Mouse (Mus musculus): Measurements from ENCODE around the gene Tnp1.

The Tnp1 gene

DNA sequence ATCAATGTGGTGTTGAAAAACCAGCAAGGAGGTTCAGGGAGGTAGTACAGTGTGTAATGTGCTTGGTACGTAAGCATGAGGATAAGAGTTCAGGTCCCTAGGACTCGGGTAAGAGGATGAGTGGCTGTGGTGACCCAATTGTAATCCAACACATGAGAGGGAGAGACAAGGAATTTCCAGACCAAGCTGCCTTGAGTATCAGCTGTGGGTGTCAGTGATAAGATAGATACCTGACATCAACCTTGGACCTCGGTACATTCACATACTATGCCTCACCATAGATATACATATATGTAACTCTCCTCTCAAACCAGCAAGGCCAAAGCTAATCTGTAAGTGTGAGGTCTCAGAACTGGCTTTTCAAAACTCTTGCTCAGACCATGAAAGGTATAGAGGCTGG lies 10.4 kb upstream of the Tnp1 start:
- no peak for DNase-seq (ENCODE audit: extremely low spot score, low read depth, low spot score)

DNA sequence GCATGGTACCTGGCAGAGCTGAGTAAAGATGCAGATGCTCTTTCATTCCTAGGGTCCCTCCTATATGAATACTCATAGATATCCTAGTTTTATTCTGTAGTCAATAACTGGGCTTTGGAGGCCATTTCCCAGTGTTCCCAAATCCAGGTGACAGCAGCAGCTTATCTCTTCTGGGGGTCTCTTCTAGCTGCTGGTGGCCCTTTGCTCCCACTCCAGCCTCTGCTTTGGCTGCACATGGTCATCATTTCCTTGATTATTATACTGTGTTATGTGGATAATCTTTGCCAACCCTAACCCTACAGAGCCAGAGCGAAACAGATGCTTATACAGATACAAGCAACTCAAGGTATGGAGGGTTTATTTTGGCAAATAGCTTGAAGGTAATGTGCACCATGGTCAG lies 8.9 kb downstream of the Tnp1 start:
- no peak for DNase-seq (ENCODE audit: extremely low spot score, low read depth, low spot score)

DNA sequence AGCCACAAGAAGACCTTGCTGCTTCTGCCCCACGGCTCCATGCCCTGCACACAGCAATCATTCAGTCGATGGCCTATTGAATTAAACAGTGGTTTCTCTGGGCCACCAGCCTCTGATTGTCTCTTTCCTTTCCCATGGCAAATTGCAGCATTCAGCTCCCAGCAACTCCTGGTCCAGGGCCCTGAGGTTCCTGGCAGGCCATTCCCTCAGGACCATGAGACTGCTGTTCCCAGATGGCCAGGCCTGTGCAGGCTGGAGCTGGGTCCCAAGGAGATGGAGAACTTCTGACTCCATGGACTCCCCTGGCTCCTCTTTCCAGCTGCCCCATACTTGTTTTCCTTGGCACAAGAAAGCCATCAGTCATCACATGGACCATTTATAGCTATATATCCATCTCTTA lies 10.8 kb downstream of the Tnp1 start:
- no peak for DNase-seq (ENCODE audit: extremely low spot score, low read depth, low spot score)

DNA sequence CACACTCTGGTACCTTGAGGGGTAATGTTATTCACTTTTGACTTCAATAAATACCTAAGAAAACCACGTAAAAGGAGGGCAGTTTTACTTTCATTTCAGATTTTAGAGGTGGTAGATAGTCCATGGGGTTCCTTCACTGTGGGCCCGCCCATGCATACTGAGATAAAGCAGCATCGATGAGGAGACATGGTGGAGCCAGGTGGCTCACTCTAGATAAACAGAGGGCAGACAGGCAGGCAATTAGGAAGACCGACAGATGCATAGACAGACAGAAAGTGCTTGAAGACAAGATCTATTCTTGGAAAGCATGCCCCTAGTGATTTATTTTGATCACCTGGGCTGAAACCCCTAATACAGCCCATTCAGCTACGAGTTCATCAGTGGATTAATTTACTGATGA lies 13.1 kb downstream of the Tnp1 start:
- no peak for DNase-seq (ENCODE audit: extremely low spot score, low read depth, low spot score)

DNA sequence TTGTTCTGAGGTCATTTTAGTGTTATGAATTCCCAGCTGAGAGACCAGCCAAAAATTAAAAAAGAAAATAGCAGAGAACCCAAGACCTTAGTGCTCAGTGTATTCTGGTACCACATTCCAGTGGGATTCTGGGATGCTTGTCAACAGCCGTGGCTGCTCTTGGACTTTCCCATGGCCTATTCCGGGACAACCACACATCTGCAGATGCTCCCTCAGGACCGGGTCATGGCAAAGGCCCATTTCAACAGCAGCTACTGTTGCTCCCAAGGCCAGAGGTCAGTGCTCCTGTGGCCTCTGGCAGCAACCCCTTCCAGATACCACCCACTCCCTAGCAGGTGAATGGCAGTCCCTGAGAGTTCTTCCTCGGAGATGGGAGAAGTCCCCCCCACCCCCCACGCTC lies 13.7 kb downstream of the Tnp1 start:
- DNase-seq (ENCODE audit: extremely low spot score, low read depth, low spot score) = no peak

DNA sequence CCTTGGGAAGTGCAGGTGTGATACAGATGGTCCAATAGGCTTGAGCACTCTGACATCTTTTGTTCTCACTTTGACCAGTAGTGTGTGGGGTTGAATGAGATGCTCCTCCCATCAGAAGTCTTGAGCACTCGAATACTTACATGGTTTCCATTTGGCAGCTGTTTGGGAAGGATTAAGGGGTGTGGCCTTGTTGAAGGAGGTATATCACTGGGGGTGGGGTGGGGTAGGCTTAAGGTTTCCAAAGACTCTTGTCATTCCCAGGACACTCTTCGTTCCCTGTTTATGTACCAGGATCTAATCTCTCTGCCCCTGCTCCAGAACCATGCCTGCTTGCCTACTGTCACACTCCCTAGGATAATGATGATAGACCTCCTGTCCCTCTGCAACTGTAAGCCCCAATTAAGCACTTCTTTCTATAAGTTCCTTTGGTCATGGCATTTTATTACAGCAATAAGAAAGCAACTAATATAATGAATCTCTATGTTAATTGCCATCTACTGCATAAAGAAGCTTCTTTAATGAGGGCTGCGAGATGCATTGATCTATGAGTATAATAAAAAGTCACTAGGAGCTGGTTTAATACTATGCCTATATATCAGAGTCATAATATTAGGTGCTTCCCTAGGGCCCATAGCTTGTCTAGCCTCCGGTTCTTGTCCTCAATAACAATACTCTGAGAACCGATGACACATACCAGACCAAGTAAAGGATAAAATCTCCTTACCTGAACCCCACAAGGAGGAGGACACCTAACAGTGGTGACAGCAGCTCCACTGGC lies 20.8 kb downstream of the Tnp1 start:
- DNase-seq (ENCODE audit: extremely low spot score, low read depth, low spot score) = no peak

DNA sequence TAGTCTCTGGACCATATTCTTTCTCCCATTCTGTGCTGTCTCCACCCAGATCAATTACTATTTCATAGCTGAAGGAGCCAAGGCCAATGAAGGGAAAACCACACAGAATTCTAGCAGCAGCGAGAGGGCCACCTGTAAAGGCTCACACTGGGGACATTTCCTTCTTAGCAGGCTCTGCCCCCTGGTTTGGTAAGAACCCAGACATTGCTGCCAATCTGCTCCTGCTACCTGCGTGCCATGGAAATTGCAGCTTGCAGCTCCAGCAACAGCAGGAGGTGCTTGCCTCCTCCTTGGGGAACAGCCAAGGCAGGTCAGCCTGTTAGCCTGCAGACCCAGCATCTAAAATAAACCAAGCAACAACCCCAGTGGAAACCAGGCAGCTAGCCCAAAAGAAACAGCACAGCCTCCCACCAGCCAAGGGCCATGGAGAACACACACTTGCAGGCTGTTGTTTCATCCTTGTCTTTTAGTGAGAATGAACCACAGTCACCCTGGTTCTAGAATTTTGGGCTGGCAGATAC lies 22.7 kb downstream of the Tnp1 start:
- DNase-seq (ENCODE audit: extremely low spot score, low read depth, low spot score) = no peak

DNA sequence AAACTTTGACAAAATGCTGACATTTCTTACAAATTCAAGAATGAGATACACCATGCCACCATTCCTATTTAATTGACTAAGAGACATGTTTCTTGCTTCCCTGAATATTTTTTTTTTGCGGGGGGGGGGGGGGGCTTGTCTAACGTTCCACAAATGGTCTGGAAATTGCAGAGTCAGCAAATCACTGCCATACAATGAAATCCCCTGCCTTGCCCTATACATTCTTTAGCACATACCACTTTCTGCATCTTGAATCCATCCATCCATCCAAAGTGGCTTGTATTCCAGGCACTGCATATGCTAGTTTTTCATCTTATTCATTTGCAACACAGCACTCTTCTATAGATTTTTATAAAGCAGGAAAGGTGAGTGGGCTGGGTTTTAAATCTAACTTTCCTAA lies 23.5 kb downstream of the Tnp1 start:
- no peak for DNase-seq (ENCODE audit: extremely low spot score, low read depth, low spot score)

DNA sequence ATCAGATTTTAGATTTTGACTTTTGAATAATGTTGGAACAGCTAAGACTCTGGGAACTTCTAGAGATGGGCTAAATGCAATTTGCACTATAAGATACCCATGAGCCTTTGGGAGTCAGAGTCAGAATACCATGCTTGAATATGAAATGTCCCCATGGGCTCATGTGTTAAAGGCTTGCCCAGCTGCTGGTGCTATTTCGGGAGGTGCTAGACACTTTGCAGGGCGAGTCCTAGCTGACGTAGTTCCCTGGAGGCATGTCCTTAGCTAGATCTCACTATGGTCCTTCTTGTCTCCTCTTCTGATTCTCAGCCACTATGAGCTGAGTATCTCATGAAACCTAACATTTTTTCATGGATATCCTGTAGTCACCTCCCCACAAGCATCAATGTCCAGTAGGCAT lies 26.8 kb downstream of the Tnp1 start:
- DNase-seq (ENCODE audit: extremely low spot score, low read depth, low spot score) = no peak

DNA sequence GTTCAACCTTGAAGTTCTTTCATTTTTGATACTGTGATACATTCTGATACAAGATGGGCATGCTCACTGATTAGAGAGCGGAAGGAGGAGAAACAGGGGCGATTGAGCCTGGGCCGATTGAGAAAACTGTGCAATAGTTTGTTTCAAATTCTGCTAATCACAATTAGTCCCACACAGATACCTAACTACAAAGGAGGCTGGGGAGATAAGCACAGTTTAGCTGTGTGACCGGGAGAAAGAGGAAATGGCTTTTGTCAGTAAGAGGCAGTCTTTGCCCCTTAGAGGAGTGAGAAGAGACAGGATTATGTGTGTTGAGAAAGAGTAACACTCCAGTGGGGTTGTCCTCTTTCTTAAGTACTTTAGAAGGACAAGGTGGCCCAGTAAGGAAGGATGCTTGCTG lies 29.0 kb downstream of the Tnp1 start:
- DNase-seq (ENCODE audit: extremely low spot score, low read depth, low spot score) = no peak

DNA sequence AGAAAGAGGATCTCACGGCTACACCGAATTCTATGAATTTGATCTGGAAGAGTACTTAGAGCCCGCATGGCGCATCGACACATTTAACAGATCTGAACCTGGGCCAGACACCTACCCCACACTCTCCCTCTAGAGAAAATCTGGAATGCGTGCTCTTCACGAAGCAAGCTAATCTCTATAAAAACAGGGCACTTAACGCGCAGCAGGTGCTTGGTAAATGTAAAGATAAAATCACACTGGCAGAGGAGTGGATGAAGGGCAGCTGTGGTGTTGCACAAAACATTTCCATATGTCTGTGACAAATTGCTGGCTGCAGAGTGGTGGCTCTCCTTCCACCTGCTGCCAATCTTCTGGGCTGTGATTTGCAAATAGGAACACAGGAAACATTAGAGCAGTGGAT lies 36.8 kb downstream of the Tnp1 start:
- no peak for DNase-seq (ENCODE audit: extremely low spot score, low read depth, low spot score)

DNA sequence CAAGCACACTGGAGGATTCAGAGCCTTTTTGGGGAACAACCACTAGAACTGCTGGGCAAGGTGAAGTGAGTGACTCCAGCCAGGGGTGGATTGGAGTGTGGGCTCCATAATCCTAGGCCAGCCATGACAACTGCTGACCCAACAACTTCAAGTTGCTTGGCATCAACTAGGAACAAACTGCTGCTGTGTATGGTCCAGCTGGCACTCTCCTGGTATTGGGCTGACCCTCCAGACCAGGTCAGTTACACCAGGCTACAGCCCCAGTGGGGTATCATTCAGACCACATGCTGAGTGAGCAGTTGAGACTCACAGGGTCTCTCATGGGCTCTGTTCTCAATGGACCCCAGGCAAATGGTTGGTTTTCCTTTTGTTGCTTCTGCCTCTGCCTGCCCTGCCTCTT lies 41.5 kb downstream of the Tnp1 start:
- no peak for DNase-seq (ENCODE audit: extremely low spot score, low read depth, low spot score)

DNA sequence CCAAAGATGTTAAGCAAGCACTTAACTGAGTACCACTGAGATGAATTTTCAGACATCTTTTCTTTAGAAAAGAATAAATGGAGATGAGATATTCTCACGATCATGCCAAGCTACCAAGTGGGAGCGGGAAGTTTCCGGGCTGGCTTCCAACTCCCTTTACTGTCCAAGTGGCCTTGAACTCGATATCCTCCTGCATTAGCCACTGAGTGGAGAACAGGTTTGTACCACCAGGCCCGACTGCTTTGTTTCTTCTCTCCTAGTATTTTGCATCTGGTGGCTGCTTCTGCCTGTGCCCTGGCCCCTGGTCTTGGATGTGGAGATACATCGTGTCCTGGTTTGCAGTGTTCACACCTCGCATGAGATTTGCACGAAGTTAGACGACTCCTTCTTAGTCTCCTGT lies 45.2 kb downstream of the Tnp1 start:
- DNase-seq (ENCODE audit: extremely low spot score, low read depth, low spot score) = no peak

DNA sequence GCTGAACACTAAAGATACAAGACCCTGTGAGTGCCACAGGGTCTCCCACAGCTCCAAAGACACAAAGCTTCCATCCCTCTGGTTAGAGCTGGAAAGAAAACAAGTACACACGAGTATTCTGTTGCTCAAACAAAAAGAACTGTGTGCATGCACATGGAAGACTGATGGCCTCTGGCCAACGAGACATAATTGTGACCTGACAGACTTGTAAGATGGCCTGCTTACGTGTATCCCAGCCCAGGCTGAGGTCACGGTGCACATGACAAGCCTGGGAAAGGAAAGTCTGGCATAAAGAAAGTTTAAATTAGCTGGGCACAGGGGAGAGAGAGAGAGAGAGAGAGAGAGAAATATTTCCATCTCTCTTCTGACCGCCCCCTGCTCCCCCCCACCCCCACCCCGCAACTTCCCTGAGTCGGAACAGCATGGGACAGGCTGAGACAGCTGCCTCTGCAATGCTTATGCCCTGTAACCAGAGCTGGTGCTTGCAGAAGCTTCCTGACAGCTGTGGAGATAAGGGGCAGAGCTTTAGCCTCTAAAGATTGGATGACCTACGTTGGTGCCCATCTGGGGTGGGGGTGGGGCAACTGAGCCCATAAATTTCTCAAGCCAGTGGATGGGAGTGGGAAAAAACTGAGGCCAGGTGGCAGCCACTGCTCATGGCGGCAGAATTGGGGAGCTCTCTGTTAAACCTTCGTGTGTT lies 46.4 kb downstream of the Tnp1 start:
- DNase-seq (ENCODE audit: extremely low spot score, low read depth, low spot score) = no peak

DNA sequence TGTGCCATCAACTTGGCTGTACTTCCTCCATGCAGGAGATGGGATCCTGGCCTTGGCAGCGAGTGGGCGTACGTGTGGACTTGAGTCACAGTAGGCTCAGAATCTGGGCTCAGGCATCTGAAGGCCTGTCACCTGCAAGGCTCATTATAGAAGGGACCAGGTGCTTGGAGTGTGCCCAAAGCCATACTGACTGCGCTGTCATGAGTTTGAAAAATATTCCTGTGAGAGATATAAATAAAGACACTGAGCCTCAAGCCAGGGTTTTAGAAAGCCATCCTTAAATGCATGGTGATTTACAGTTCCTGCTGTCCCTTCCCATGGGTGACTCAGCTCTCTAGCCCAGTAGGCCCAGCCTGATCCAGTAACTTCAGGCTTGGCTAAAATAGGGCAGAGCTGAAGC lies 49.3 kb downstream of the Tnp1 start:
- no peak for DNase-seq (ENCODE audit: extremely low spot score, low read depth, low spot score)
